Mouse (Mus musculus) layer of hippocampus, adult 2 months (tissue): Measurements from ENCODE around the gene Dgkq. TPM values are rescaled to one million over a fixed set of nuclear protein-coding genes. Genes with fewer than 3 reads are reported as not detected.

Source experiments
- DNase-seq, 2 experiments: peaks; one replicate each; pipeline ENCODE4 v3.0.0; 2022; ENCODE audit warnings: low spot score in 2 of 2
- H3K27ac ChIP-seq: fragments of 200-600 bp; 2 replicates; pipeline ENCODE4 v1.8.1; 2022
- H3K4me3 ChIP-seq: fragments of 200-600 bp; 2 replicates; pipeline ENCODE4 v1.8.1; 2022; ENCODE audit warnings: mild to moderate bottlenecking
- CTCF ChIP-seq: fragments of 200-600 bp; conservative IDR thresholded peaks from 2 replicates; pipeline ENCODE4 v1.8.1; 2022; ENCODE audit warnings: antibody characterized with exemption, mild to moderate bottlenecking, moderate library complexity
- total RNA-seq, 2 experiments: library from RNA; stranded (reverse); gene quantifications; 2 replicates each; pipeline ENCODE4 v1.2.3; 2021

Gene Dgkq
- total RNA-seq, 2 experiments from 2014 or later, result 50.2 to 51.5 TPM

- H3K4me3 ChIP-seq, result peak overlapping the region; percentile 50
- peak; percentile 81 to 87 for DNase-seq
- peak overlapping the region; percentile 93 for H3K27ac ChIP-seq
- peak; percentile 35 for TF ChIP-seq CTCF
Measured at GRCm38 (mm10) chr5:108677605-108678295, 8.3 kb upstream of the Dgkq start.

- H3K4me3 ChIP-seq, result peak overlapping the region; percentile 50
- peak overlapping the region; percentile 93 for H3K27ac ChIP-seq
- no peak for DNase-seq
- TF ChIP-seq CTCF, result no peak
Measured at GRCm38 (mm10) chr5:108676772-108677498, 7.5 kb upstream of the Dgkq start.

- TF ChIP-seq CTCF, result no peak
- DNase-seq, result no peak
- Histone ChIP-seq H3K4me3 (no peak within 1 kb of the TSS), H3K27ac (peak within 1 kb of the TSS; percentile 93; the same call in 1 of the 2 replicates)
Measured at GRCm38 (mm10) chr5:108675251-108675816, 5.9 kb upstream of the Dgkq start, which contains the start of gene Slc26a1. TSS of gene Slc26a1 (minus strand) at chr5:108675569.

- no peak for TF ChIP-seq CTCF
- DNase-seq, result no peak
- H3K4me3 ChIP-seq, result no peak overlapping the region
- no peak overlapping the region for H3K27ac ChIP-seq
Measured at GRCm38 (mm10) chr5:108674624-108675023, 5.2 kb upstream of the Dgkq start.

- DNase-seq, result no peak
- Histone ChIP-seq H3K4me3 (no peak overlapping the region), H3K27ac (no peak overlapping the region)
- TF ChIP-seq CTCF, result peak; percentile 51
Measured at GRCm38 (mm10) chr5:108671757-108672156, 2.3 kb upstream of the Dgkq start.

- TF ChIP-seq CTCF, result peak; percentile 75
- Histone ChIP-seq H3K27ac (peak overlapping the region; percentile 99; the same call in 1 of the 2 replicates), H3K4me3 (no peak overlapping the region)
- no peak for DNase-seq
Measured at GRCm38 (mm10) chr5:108670785-108671184, 1.3 kb upstream of the Dgkq start.

- peak overlapping the region; percentile 74 for H3K4me3 ChIP-seq
- peak overlapping the region; percentile 99 for H3K27ac ChIP-seq
- TF ChIP-seq CTCF, result no peak
- DNase-seq, result no peak
Measured at GRCm38 (mm10) chr5:108669986-108670385, 514 bp upstream of the Dgkq start.

- H3K27ac ChIP-seq, result peak overlapping the region; percentile 99
- H3K4me3 ChIP-seq, result peak overlapping the region; percentile 74
- DNase-seq, result no peak
- TF ChIP-seq CTCF, result no peak
Measured at GRCm38 (mm10) chr5:108668387-108668932, 1.0 kb downstream of the Dgkq start.

- no peak; the same call in 1 of the 2 replicates for TF ChIP-seq CTCF
- Histone ChIP-seq H3K27ac (no peak overlapping the region), H3K4me3 (no peak overlapping the region)
- DNase-seq, result no peak
Measured at GRCm38 (mm10) chr5:108667370-108667769, 2.1 kb downstream of the Dgkq start.

- no peak for TF ChIP-seq CTCF
- no peak for DNase-seq
- Histone ChIP-seq H3K4me3 (no peak overlapping the region), H3K27ac (no peak overlapping the region)
Measured at GRCm38 (mm10) chr5:108665066-108665465, 4.4 kb downstream of the Dgkq start.

GRCm38 (mm10) chr5:108662772-108663171, 6.7 kb downstream of the Dgkq start:
- Histone ChIP-seq H3K4me3 (no peak overlapping the region), H3K27ac (no peak overlapping the region)
- TF ChIP-seq CTCF, result no peak
- DNase-seq, result no peak

GRCm38 (mm10) chr5:108660632-108661268, 8.7 kb downstream of the Dgkq start:
- peak; percentile 91 to 92 for DNase-seq
- Histone ChIP-seq H3K27ac (peak overlapping the region; percentile 93), H3K4me3 (peak overlapping the region; percentile 98)
- no peak for TF ChIP-seq CTCF
